Mouse (Mus musculus) gastrocnemius, postnatal 4 days (tissue): Measurements from ENCODE around the gene Nhsl2. TPM values are rescaled to one million over a fixed set of nuclear protein-coding genes. Genes with fewer than 3 reads are reported as not detected.
"Not testable (repeated sequence)": the region's sequence is repeated elsewhere in the genome, so short reads cannot be mapped to it uniquely, and the experiment has no call there.

Source experiments
- DNase-seq, 2 experiments: peaks; one replicate each; pipeline ENCODE4 v3.0.0; 2021 to 2022; ENCODE audit warnings: low spot score in 2 of 2, mixed read lengths in 2 of 2
- microRNA-seq: library from miRNA; unstranded; fragments of <30 nt; microRNA quantifications from one replicate; pipeline ENCODE4 v1.2.0, GENCODE M21; 2021
- total RNA-seq, 2 experiments: library from RNA; stranded (reverse); gene quantifications; 2 replicates each; pipeline ENCODE4 v1.2.3; 2021

Nhsl2 gene
- total RNA-seq, 2 experiments from 2014 or later: 12.5 to 13.0 TPM

DNA sequence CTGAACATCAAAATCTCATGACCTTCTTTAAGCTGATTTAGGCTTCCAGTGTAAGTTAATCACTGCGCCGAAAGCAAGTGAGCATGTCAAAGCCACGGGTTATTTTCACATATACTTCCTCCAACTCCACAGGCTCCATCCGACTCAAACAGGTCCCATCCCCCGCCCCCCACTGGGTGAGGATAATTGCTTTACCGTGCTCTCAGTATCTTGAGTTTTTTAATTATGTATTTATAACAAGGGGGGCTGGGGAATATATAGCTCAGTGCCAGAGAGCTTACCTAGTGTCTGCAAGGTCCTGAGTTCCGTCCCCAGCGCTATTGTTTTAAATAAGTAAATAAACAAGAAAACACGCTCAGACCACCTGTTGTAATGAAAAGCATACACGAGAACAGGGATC is 231.9 kb downstream of the Nhsl2 start:
- no peak for DNase-seq

DNA sequence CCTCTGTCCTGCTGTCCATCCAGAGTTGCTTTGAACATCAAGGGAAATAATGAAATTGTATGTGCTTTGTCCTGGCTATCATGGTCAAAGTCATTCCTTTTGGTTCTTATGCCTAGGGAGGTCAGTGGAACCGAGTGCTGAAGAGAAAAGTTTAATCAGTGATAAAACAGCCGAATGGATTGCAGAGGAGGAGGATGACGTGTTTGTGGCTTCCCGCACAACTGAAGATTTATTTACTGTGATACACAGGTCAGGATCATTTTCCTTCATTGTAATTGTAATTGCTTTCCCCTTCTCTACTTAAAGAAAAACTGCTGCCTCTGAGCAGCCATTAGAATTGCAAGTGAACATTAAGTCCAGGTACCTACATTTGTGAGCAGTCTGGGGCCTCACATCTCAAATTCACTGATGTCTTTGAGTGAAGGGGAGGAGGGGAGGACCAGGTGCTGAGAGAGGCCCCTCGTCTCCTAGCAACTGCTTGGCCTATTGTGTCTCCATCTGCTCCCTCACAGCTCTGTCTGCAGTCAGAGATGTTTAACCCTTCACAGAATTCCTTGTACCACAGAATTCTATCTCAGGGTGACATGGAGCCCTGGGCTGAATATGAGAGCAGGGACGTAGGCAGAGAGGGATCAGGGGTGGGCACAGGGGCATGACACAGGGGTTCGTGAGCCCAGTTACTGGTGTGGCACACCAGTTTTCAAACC is 232.5 kb downstream of the Nhsl2 start:
- no peak for DNase-seq

DNA sequence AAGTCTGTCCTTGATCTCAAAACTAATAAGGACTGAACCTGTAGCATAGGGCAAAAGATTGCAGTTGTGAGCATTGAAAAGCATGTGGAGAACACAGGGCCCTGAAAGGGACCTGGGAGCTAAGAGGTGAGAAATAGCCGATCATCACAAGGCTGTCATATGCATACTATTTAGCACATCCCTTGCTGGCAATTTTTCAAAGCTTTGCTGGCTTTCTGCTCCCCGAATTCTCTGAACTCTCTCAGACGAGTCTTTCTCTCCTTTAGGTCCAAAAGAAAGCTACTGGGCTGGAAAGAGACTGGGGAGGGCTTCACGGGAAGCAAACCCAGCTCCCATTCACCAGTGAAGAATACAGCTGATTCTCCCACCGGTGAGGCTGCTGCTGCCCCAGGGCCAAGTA is 233.2 kb downstream of the Nhsl2 start:
- DNase-seq: no peak

DNA sequence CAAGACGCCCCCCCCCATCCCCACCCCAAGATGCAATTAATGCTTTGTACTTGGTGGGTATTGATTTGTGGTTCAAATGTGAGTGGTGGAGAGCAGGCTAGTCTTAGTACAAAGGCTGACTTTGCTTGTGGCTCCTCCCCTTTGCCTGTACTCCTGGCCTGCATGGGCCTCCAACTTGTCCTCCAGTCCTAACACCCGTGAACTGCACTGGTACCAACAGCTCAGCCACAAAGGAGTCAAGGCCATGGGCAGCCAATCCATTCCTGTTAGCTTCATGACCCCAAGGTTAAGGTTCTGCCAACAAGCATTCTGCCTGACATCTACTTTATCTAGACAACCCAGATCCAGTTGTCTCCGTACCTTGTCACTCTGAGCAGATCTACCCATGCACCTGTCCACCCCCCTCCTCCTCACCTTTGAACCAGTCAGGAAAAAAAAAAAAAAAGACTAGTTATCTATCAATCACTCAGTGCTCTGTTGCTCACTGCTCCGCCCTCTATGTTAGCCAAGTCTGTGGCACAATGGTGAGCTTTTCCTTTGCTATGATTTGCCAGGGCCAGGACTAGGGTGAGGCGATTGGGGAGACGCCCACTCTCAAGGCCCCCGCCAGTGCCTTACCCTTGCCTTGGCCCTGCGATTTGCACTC is 236.7 kb downstream of the Nhsl2 start:
- DNase-seq: no peak

DNA sequence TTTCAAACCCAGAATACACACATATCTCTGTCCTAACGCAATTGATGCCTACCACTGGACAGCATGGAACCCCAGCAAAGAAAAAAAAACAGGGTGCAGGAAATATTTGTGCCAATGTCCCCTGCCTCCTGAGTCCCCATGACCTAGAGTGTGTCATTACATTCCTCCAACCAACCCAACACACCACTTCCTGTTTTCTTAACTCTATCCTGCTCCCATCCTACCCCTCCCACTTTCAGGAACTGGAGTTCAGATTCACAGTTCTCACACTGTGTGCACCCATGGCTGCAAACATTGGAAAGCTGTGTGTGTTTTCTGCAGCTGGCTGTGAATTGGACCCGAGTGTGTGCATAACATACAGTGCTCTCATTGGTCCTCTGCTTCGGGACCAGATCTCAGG is 241.4 kb downstream of the Nhsl2 start:
- DNase-seq: no peak

DNA sequence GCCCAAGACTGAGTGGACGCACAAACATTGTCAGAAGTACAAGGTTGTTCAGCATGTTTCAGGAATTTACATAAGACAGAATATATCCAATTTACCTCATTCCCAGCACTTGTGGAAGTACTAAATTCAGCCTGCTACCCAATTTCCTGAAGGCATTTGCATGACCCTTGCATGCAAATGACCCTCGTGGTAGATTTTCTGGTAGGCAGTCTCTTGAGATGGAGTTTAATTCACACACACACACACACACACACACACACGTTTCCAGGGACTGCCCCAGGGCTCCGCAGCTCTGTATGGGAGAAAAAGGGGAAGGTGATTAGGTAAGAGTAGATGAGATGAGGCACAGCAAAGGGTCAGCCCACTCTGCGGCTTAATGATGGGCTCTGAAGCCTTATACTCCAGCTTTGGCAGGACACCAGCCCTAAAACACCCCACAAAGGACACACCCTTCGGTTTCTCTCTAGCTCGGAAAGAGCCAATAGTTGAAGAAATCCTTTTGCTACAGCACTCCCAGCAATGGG is 245.3 kb downstream of the Nhsl2 start:
- no peak for DNase-seq

DNA sequence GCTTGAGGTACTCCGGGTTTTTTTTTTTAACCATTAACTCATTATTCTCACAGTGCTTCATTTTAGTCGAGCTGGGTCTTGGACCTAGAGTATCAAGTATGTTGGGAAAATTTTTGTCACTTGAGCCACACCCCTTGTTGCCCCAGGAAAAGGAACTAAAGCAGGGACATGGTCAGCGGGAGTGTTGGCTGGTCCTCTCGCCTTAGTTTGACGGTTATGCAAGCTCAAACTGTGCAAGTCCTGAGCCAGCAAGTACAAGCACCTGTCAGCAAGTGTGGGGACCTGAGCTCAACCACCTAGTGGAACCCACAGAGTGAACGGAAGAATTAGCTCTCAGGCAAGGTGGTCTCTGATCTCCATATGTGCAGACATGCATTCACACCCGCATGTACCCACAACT is 252.7 kb downstream of the Nhsl2 start:
- no peak for DNase-seq

DNA sequence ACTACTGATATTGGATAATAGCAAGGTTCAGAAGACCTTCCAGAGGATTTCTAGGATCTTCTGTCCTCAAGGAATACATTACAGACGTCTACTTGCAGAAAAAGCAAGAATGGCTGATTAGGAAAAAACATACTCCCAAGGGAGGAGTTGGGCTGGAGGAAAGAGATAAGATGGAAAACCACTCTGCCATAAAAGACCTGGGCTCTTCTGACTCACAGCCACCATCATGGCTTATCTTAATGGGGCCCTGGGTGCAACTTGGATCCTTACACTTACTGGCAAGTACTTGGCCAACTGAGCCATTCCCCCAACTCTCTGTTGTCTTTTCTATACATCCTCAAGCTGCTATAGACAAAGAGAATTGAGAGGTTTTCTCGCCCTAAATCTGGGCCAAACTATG is 254.6 kb downstream of the Nhsl2 start:
- DNase-seq: not testable (repeated sequence)

DNA sequence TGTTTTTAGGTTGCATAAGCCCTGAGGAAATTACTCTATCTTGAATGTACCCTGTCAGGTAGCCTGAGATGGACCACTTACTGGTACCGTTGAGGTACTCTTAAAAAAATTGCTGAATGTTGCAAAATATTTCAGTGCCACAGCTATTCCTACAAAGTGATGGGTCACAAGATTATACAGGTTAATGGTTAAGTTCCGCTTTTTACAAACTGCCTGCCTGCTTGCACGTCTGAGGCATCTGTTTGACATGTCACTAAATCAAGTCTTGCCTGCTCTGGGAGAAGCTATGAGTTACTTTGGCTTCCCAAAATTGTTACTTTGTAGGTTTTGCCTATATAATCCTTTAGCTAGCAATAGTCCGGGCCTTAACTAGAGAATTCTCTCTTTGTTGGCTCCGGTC is 260.2 kb downstream of the Nhsl2 start:
- not testable (repeated sequence) for DNase-seq

DNA sequence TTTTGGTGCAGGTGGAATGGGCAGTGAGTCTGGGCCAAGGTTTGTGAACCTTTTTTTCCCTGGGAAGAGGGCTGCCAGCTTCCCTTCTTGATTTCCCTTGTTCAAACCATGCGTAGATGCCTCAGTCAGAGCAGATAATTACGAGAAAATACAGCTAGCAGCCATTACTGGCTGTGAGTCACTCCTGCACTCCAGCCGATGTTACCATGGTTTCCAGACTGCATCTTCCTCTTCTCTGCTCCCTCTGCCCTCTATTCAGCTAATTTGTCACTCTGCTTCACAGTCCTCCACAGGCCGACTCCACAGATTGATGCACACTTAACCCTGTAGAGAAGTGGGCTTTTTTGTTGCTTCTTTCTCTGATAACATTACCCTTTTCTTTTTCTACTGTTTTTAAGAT is 266.5 kb downstream of the Nhsl2 start:
- no peak for DNase-seq

DNA sequence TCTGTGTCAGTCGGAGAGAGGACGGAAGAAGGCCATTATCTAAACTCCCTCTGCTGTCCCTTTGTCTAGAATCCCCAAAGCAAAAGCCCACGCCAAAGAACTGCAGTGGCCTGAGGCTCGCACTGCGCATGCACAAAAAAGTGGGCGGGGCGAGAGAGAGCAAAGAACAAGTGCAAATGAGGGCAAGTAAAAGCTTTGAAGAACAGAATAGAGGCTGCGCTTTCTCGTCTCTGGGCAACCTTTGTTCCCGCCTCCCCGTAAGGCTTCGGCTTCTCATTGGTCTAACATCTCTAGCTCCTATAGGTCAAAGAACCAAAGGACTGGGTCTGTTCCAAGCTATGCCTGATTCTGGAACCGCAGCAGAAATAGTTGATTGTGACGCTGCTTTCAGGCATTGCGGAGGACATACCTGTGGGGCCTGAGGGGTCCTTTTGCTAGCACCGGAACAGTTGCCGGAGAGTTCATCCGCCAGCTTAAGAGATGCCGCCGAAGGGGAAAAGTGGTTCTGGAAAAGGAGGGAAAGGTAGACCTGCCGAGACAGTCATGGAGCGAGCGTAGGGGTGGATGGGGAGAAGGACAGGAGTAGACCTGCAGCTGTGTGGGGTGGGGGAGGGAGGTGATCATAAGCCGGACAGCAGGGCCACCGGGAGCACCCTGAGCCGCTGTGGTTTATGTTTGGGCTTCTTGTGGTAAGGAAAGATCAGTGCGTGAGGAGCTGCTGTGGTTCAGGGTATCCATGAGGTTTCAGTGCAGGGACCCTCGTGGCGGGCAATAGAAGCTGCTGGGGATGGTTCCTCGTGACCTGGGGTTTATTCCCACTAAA is 270.1 kb downstream of the Nhsl2 start, which contains the start of gene Pin4:
Pin4 (plus strand) TSS at position 406 of the 823 bp plus-strand sequence.
- DNase-seq: peak; percentile 80 to 89

DNA sequence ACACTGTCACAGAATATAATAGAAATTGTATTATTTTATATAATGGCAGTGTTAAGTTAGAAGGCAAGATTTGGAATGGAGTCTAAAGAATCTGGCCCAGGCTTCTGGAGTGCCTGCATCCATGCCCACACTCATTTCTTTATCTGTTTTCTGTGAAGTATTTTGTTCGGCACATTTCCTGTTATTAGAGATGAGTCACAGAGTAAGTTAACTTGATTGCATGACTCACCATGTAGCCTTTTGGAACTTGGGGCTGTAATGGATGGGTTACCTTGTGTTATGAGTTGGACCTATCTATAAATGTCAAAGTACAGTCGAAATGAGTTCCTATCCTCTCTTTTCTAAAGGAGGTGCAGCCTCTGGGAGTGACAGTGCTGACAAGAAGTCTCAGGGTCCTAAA is 272.1 kb downstream of the Nhsl2 start:
- DNase-seq: no peak

DNA sequence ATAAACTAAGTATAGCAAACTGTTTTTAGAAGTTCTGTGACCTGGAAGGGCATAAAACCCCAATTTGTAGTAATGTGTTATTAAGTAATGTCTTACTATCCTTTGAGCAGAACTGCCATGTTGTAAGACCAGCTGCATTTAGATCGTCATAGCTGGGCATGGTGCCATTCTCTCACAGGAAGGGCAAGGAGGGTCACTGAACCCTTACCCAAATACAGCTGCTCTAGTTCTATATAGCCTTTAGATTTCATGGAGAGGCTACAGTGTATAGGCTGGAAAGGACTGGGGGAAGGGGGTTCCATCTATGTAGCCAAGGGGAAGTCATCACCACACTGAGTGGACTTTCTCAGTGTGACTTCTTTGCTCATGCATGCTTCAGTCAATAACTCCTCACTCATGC is 292.0 kb downstream of the Nhsl2 start:
- no peak for DNase-seq

Small RNA genes lying within 50 kb of the gene (microRNA-seq; reads per million reads assigned to microRNA genes)
- gene Gm27843: not detected

Other genes starting within 250 kb of the Nhsl2 start
- 100 to 1,000 TPM in 1 of 2 experiments, 10 to 100 TPM in 1; 95.0 to 110 TPM for gene Ogt, start 209.3 kb upstream of the Nhsl2 start, total RNA-seq
- gene Cxcr3, start 115.1 kb upstream of the Nhsl2 start, total RNA-seq: under 1 TPM; 0.54 to 0.61 TPM
- gene Gm4779, start 55.0 kb upstream of the Nhsl2 start, total RNA-seq: not detected
- not detected for gene 8030474K03Rik, start 54.7 kb upstream of the Nhsl2 start, total RNA-seq
- 1 to 10 TPM; 2.9 to 3.6 TPM for gene Rtl5, start 221.9 kb downstream of the Nhsl2 start, total RNA-seq